Mouse (Mus musculus) lung, embryonic 16.5 days (tissue): ENCODE measurements around the gene Bach2. TPM values are rescaled to one million over a fixed set of nuclear protein-coding genes. Genes with fewer than 3 reads are reported as not detected.
A peak's percentile ranks its signal among the peaks of the same experiment; 100 is the strongest.

Experiments used
- ATAC-seq: fragments of 200-750 bp; cut with Nextera tagmentation; 2 replicates; pipeline ENCODE4 v1.8.0; 2017; ENCODE audit warnings: low read depth, mild to moderate bottlenecking, moderate library complexity
- H3K27ac ChIP-seq: fragments of 300-500 bp; sonication (generic); 2 replicates; pipeline ENCODE4 v1.5.1; 2014; ENCODE audit warnings: mild to moderate bottlenecking, control low read depth, low read length
- H3K27me3 ChIP-seq: fragments of 300-500 bp; sonication (generic); 2 replicates; pipeline ENCODE4 v1.6.1; 2014; ENCODE audit warnings: low read depth, low read length, mixed read lengths; ENCODE audit not compliant: control insufficient read depth, insufficient read depth
- H3K36me3 ChIP-seq: fragments of 300-500 bp; sonication (generic); 2 replicates; pipeline ENCODE4 v1.6.1; 2014; ENCODE audit warnings: low read length; ENCODE audit not compliant: control insufficient read depth, insufficient read depth
- H3K4me1 ChIP-seq: fragments of 300-500 bp; sonication (generic); replicated peaks from 2 replicates; pipeline ENCODE4 v1.6.1; 2014; ENCODE audit warnings: low read length, mixed read lengths; ENCODE audit not compliant: control insufficient read depth, insufficient read depth
- H3K4me2 ChIP-seq: fragments of 300-500 bp; sonication (generic); 2 replicates; pipeline ENCODE4 v1.6.1; 2014; ENCODE audit warnings: low read depth, low read length, control low read depth
- H3K4me3 ChIP-seq: fragments of 300-500 bp; sonication (generic); 2 replicates; pipeline ENCODE4 v1.5.1; 2014; ENCODE audit warnings: mild to moderate bottlenecking, low read length, control low read depth
- H3K9ac ChIP-seq: fragments of 300-500 bp; sonication (generic); 2 replicates; pipeline ENCODE4 v1.6.1; 2014; ENCODE audit warnings: low read length, control low read depth
- H3K9me3 ChIP-seq: fragments of 300-500 bp; sonication (generic); 2 replicates; pipeline ENCODE4 v1.6.1; 2016; ENCODE audit warnings: low read length; ENCODE audit not compliant: control insufficient read depth
- WGBS: fragments of 180-500 bp; shearing (Covaris S2); extraction: QIAGEN DNeasy Blood & Tissue Kit; methylation state at CpG from one replicate; pipeline ENCODE4 v1.1.7; 2014; 5-methylcytosine and 5-hydroxymethylcytosine counted together
- polyA plus RNA-seq: library from polyadenylated mRNA; unstranded; fragments of >200 nt; fragmentation: Nextera tagmentation; extraction: Ambion mirVana; gene quantifications from 2 replicates; pipeline ENCODE4 v1.2.1, GENCODE M21; 2015

The Bach2 gene
- polyA plus RNA-seq, 1 experiment from 2014 or later: 6.7 TPM

DNA sequence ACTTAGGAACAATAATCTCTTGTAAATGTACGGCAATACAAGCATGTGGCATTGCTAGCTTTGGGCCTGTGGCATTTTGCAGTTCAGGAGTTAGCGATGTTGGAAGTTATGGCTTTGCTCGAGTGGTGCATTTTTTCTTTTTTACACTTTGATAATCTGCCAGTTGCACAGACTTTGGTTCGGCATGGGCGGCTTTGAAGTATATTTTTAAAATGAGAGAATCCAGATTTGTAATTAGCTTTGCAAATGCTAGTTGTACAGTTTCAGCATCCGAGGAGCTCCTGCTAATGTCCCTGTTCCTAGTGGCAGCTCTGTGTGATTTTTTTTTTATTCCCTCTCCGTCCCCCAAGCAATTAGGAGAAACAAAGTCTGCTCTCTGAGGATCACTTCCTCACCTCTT, 176.4 kb downstream of the Bach2 start:
- ATAC-seq: no peak
- no peak overlapping the region for H3K27ac ChIP-seq
- no peaks in the 10 kb centered on the region for H3K36me3 ChIP-seq
- H3K27me3 ChIP-seq: no peaks in the 10 kb centered on the region
- H3K4me1 ChIP-seq: no peaks in the 10 kb centered on the region
- WGBS: 67% methylated on average over 7 of the region's 7 CpGs
- no peaks in the 10 kb centered on the region for H3K9me3 ChIP-seq
- no peak overlapping the region for H3K9ac ChIP-seq
- no peak overlapping the region for H3K4me3 ChIP-seq
- H3K4me2 ChIP-seq: no peak overlapping the region

DNA sequence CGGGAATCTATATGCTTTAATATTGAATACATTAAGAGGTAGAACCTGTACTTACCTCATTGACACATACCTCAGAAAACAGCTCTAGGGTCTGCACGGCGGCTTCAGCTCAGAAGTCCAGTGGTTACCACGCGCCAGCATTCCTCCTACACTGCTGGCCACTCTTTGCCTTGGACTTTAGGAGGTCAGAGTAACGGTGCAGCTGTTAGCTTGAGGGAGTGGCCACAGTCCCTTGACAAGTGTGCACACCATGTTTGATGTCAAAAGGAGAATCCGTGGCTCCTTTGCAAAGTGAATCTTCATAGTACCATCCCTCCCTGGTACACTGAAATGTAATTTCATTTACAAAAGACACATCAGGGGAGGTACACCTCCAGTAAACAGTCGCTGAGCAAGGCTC, 179.3 kb downstream of the Bach2 start:
- H3K27me3 ChIP-seq: no peaks in the 10 kb centered on the region
- H3K4me1 ChIP-seq: no peaks in the 10 kb centered on the region
- no peak overlapping the region for H3K4me2 ChIP-seq
- H3K4me3 ChIP-seq: no peak overlapping the region
- H3K9ac ChIP-seq: no peak overlapping the region
- H3K36me3 ChIP-seq: no peaks in the 10 kb centered on the region
- no peak for ATAC-seq
- no peaks in the 10 kb centered on the region for H3K9me3 ChIP-seq
- no peak overlapping the region for H3K27ac ChIP-seq
- WGBS: 83% methylated on average over 8 of the region's 8 CpGs

DNA sequence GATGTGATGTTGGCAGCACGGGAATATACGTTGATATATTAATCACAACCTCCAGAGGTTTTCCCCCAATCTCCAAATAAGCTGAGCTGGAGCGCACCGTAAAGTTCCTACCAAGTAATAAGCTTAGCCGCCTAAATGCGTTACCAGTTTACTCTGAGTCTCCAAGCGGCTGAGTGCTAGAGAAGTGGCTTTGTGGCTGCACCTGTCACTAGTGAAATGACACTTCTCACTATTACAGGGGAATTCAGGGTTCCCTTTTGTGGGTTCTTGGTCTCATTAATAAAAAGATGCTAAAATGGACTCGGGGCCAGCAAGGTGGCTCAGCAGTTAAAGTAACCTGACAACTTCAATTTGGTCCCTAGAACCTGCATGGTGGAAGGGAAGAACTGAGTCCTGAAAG, 183.0 kb downstream of the Bach2 start:
- Histone ChIP-seq H3K4me1 (no peaks in the 10 kb centered on the region), H3K36me3 (no peaks in the 10 kb centered on the region), H3K4me2 (no peak overlapping the region), H3K27ac (no peak overlapping the region), H3K4me3 (no peak overlapping the region), H3K9ac (no peak overlapping the region), H3K27me3 (no peaks in the 10 kb centered on the region), H3K9me3 (no peaks in the 10 kb centered on the region)
- WGBS: 88% methylated on average over 8 of the region's 8 CpGs
- ATAC-seq: no peak

DNA sequence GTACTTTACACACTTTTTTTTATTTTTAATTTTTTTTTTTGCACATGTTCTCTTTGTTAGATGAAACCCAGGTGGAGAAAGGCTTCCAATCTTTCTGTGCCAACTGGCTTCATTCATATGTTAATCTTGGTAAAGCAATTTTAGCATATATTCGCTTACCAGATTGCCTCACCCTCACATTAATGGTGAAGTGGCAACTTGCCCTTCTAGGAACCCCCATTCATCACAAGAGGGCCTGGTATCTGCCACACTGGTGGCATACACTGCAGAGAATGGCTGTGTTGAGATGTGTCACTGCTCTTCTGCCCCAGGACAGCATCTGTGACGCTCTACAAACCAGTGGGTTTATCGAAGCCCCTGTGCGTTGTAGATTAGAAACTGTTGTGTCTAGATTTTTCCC, 183.8 kb downstream of the Bach2 start:
- Histone ChIP-seq H3K4me3 (no peak overlapping the region), H3K4me1 (no peaks in the 10 kb centered on the region), H3K9ac (no peak overlapping the region), H3K4me2 (no peak overlapping the region), H3K27ac (no peak overlapping the region), H3K27me3 (no peaks in the 10 kb centered on the region), H3K36me3 (no peaks in the 10 kb centered on the region), H3K9me3 (no peaks in the 10 kb centered on the region)
- ATAC-seq: no peak
- 94% methylated on average over 4 of the region's 4 CpGs for WGBS

DNA sequence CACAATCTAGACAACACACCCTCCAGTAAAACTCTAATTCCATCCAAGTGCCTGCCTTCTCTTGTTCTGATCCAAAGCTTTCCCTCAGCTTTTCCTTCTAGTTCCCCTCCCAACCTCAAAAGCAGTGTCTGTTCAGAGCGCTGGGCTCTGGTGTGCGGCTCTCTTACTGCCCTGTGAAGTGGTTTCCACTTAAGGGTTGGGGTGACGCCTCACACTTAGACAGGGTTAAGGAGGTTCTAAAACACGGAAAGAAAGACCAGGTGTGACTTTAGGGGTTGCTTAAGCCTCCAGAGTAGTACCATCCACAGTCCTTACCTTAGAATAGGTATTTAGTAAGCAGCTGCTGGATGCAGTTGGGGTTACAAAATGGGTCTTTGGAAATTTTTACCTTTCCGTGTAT, 185.1 kb downstream of the Bach2 start:
- Histone ChIP-seq H3K4me3 (no peak overlapping the region), H3K9ac (no peak overlapping the region), H3K9me3 (no peaks in the 10 kb centered on the region), H3K36me3 (no peaks in the 10 kb centered on the region), H3K4me1 (no peaks in the 10 kb centered on the region), H3K27me3 (no peaks in the 10 kb centered on the region), H3K27ac (no peak overlapping the region), H3K4me2 (no peak overlapping the region)
- ATAC-seq: peak; percentile 81
- WGBS: 48% methylated on average over 5 of the region's 5 CpGs

DNA sequence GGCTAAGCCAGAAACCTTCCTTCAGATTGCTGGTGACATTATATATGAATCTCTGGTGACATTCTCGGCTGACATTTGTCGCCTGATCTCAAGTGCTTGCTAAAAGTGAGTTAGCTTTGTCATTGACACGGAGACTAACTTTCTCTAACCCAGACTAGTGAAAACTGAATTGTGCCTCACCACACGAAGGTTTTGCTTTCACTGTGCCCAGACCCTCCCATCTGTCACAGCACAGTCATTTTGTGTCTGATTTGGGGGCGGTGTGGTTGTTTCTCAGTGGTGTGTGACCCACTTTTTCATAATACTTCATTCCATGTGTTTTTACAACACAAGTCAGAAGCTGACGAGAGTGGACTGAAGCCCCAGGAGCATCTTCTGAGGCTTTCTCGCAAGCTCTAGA, 185.8 kb downstream of the Bach2 start:
- H3K9ac ChIP-seq: no peak overlapping the region
- H3K4me3 ChIP-seq: no peak overlapping the region
- no peaks in the 10 kb centered on the region for H3K4me1 ChIP-seq
- no peaks in the 10 kb centered on the region for H3K9me3 ChIP-seq
- no peaks in the 10 kb centered on the region for H3K27me3 ChIP-seq
- ATAC-seq: no peak
- no peak overlapping the region for H3K27ac ChIP-seq
- H3K4me2 ChIP-seq: no peak overlapping the region
- H3K36me3 ChIP-seq: no peaks in the 10 kb centered on the region
- WGBS: 67% methylated on average over 7 of the region's 7 CpGs

DNA sequence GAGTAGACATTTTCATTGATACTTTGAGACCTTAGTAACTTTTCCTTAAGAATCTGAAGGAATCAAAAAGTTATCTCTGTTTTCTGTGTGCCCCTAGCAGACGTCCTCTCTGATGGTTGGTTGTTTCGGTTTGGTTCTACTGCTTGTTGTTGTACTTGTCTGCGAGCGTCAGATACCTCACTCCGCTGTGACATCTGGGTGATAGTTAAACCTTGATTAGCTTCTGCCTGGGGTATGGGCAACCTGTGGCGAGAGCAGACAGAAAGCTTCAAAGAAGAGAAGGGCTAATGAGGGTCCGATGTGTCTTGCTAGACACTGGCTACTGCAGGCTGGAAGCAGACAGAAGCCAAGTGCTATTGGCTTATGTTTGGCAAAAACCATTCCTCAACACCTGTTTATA, 186.5 kb downstream of the Bach2 start:
- Histone ChIP-seq H3K4me1 (no peaks in the 10 kb centered on the region), H3K4me3 (no peak overlapping the region), H3K9me3 (no peaks in the 10 kb centered on the region), H3K27me3 (no peaks in the 10 kb centered on the region), H3K36me3 (no peaks in the 10 kb centered on the region), H3K4me2 (no peak overlapping the region), H3K9ac (no peak overlapping the region), H3K27ac (no peak overlapping the region)
- 88% methylated on average over 7 of the region's 7 CpGs for WGBS
- no peak for ATAC-seq

DNA sequence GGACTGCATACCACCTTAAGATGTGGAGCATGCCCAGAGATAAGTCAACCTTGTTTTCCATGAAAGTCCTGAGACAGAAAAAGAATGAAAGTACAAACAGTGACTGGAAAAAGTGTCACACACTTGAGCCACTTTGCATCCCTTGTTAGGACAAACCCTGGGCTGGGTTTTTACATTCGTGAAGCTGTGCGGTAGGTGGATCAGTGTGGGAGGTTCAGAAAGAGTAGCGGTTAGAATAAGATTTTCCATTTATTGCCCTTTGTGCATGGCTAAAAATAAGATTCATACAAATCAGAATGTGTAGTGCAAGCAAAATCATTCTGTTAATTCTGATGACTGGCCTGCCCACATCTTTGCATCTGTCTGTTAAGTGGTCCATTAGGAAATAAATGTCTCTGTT, 187.0 kb downstream of the Bach2 start:
- Histone ChIP-seq H3K4me1 (peaks cover under 1% of the 10 kb centered on the region; the same call in 1 of the 2 replicates), H3K4me3 (no peak overlapping the region), H3K27ac (no peak overlapping the region), H3K36me3 (no peaks in the 10 kb centered on the region), H3K27me3 (no peaks in the 10 kb centered on the region), H3K9ac (no peak overlapping the region), H3K4me2 (no peak overlapping the region), H3K9me3 (no peaks in the 10 kb centered on the region)
- WGBS: 94% methylated on average over 3 of the region's 3 CpGs
- ATAC-seq: no peak

DNA sequence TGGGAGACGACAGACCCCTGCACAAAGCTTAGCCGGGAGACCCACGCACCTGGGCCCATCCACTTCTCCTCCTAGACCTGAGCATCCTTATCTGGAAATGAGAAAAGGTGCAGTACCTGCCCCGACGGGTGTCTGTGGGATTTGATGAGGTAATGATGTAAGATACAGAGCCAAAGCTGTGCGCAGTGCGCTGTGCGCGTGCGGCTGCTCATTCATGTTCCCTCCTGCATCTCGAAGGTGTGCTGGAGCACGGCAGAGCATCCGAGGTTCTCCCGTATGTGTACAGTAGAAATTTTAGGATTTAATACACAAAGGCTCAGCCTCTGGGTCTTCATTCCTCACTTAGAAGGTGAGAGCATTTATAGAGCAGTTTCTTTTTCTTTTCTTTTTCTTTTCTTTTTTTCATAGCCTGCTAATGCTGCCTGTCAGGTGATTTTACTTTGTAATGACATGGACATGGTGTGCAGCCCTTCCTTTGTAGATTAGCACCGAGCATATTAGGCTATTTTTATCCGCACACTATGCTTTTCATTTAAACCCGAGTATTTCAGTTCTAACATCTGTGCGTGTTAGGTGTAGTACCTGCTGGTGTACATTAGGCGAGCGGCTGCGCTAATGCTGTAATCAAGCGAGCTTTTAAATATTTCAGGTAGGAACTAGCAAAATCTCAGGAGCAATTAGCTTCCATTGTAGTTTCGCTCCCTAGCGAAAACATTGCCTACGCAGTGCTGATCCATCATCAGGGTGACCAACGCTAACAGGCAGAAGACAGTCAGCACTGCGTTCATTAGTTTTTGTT, 188.4 kb downstream of the Bach2 start:
- no peaks in the 10 kb centered on the region for H3K27me3 ChIP-seq
- no peak overlapping the region for H3K27ac ChIP-seq
- no peak for ATAC-seq
- H3K4me1 ChIP-seq: peaks cover 5% of the 10 kb centered on the region
- no peaks in the 10 kb centered on the region for H3K9me3 ChIP-seq
- WGBS: 86% methylated on average over 27 of the region's 27 CpGs
- H3K4me2 ChIP-seq: no peak overlapping the region
- no peaks in the 10 kb centered on the region for H3K36me3 ChIP-seq
- no peak overlapping the region for H3K4me3 ChIP-seq
- no peak overlapping the region for H3K9ac ChIP-seq

DNA sequence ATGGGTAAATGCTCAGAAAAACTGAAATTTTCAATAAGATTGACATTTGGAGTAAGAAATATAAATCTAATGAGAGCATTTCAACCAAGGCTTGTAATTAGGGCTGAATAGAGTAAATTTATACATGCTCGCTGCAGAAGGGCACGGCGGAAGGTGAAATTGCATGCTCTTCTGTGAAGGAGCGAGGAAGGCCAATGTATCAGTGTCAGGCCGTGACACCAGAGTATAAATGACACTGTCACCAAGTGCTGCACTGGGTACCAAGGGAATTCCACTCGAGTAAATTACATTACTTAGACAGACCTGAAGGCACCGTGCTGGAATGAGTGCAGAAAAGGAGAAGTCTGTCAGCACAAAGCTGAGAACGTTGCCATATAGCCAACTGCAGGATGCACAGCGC, 190.1 kb downstream of the Bach2 start:
- Histone ChIP-seq H3K27ac (no peak overlapping the region), H3K27me3 (no peaks in the 10 kb centered on the region), H3K4me2 (no peak overlapping the region), H3K9me3 (no peaks in the 10 kb centered on the region), H3K4me1 (peaks cover 6% of the 10 kb centered on the region), H3K36me3 (no peaks in the 10 kb centered on the region), H3K9ac (no peak overlapping the region), H3K4me3 (no peak overlapping the region)
- WGBS: 69% methylated on average over 9 of the region's 9 CpGs
- ATAC-seq: no peak
